Mouse (Mus musculus): ENCODE measurements around the gene Myh9.

DNA sequence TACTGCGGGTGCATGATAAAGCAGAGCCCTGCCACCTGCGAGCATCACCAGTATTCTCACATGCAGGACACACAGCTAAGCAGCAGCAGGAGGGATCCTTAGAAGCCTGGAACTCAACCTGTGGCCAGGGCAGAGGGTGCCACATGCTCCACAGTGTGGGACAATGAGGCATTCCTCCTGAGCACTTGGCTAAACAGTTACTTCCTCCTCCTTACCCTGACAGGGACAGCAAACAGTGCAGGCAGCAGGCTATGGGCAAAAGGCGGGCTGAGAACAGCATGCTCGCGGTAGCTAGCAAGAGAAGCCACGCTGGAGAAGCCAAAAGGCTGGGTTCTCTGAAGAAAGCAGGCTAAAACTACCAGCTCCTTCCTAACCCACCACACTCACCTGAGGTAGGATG, 14.2 kb downstream of the Myh9 start:
- TF ChIP-seq GATA1 (IDR thresholded peaks at IDR 0.05; ENCODE audit: borderline replicate concordance, low read length): no peak
- TF ChIP-seq FLI1 (IDR thresholded peaks at IDR 0.05; ENCODE audit: low read length): no peak

Measured in megakaryocyte, embryonic 14.5 days (primary cell).